Mouse (Mus musculus) spleen, adult 12 weeks (tissue): ENCODE results near the gene Rrnad1.

ENCODE experiments used
- DNase-seq: peaks from one replicate; pipeline ENCODE4 v3.0.0; 2022; ENCODE audit warnings: low spot score

Rrnad1 gene

GRCm38 (mm10) chr3:87949266-87949954, 18.9 kb upstream of the Rrnad1 start:
- DNase-seq: no peak

- DNase-seq: no peak
Observed at GRCm38 (mm10) chr3:87948378-87949265, 18.1 kb upstream of the Rrnad1 start, which contains the start of gene Crabp2. Gene Crabp2, plus strand, starts transcription at chr3:87948666.

- no peak for DNase-seq
Observed at GRCm38 (mm10) chr3:87947811-87948199, 17.3 kb upstream of the Rrnad1 start.

- DNase-seq: no peak
Observed at GRCm38 (mm10) chr3:87947056-87947810, 16.7 kb upstream of the Rrnad1 start.

GRCm38 (mm10) chr3:87946541-87946860, 16.0 kb upstream of the Rrnad1 start:
- DNase-seq: no peak

- DNase-seq: no peak
Observed at GRCm38 (mm10) chr3:87945781-87946540, 15.4 kb upstream of the Rrnad1 start.

- DNase-seq: no peak
Observed at GRCm38 (mm10) chr3:87944838-87945600, 14.5 kb upstream of the Rrnad1 start.

GRCm38 (mm10) chr3:87943586-87943985, 13.1 kb upstream of the Rrnad1 start:
- no peak for DNase-seq

- DNase-seq: no peak
Observed at GRCm38 (mm10) chr3:87942471-87942870, 12.0 kb upstream of the Rrnad1 start.

GRCm38 (mm10) chr3:87940611-87941010, 10.1 kb upstream of the Rrnad1 start:
- DNase-seq: no peak

GRCm38 (mm10) chr3:87935776-87936175, 5.3 kb upstream of the Rrnad1 start:
- DNase-seq: peak; percentile 45

- DNase-seq: no peak
Observed at GRCm38 (mm10) chr3:87935201-87935600, 4.7 kb upstream of the Rrnad1 start.

- no peak for DNase-seq
Observed at GRCm38 (mm10) chr3:87934501-87934900, 4.0 kb upstream of the Rrnad1 start.

GRCm38 (mm10) chr3:87934026-87934425, 3.5 kb upstream of the Rrnad1 start:
- no peak for DNase-seq

GRCm38 (mm10) chr3:87929341-87930077, 1.0 kb downstream of the Rrnad1 start:
- no peak for DNase-seq

- DNase-seq: no peak
Observed at GRCm38 (mm10) chr3:87927452-87927851, 3.1 kb downstream of the Rrnad1 start.

- DNase-seq: no peak
Observed at GRCm38 (mm10) chr3:87924996-87925395, 5.5 kb downstream of the Rrnad1 start.

- DNase-seq: no peak
Observed at GRCm38 (mm10) chr3:87920270-87920943, 10.1 kb downstream of the Rrnad1 start.

GRCm38 (mm10) chr3:87919336-87920108, 11.0 kb downstream of the Rrnad1 start, which contains the start of gene Mrpl24:
Gene Mrpl24, plus strand, starts transcription at chr3:87919506.
- DNase-seq: peak; percentile 61
